Mouse (Mus musculus): ENCODE measurements at regions not wholly inside any gene's neighbourhood (a gene's known extent, or its start where the extent isn't known, plus 50 kb on each side); places are given as distances from the start of the nearest gene placed in this dataset.

GRCm38 (mm10) chr13:71506777-71507176 lies 456.7 kb downstream of the Irx1 start:
- in situ Hi-C loops (cut with MboI, MseI) = no loop called here

- in situ Hi-C loops (cut with MboI, MseI) = no loop called here
Observed at GRCm38 (mm10) chr13:71489773-71490172, 473.8 kb downstream of the Irx1 start.

- in situ Hi-C loops (cut with MboI, MseI) = no loop called here
Observed at GRCm38 (mm10) chr13:71481205-71481604, 482.3 kb downstream of the Irx1 start.

- in situ Hi-C loops (cut with MboI, MseI) = no loop called here
Observed at GRCm38 (mm10) chr13:71461552-71461951, 502.0 kb downstream of the Irx1 start.

- in situ Hi-C loops (cut with MboI, MseI) = no loop called here
Observed at GRCm38 (mm10) chr13:71460607-71461006, 502.9 kb downstream of the Irx1 start.

- in situ Hi-C loops (cut with MboI, MseI) = no loop called here
Observed at GRCm38 (mm10) chr13:71460097-71460496, 503.4 kb downstream of the Irx1 start.

- in situ Hi-C loops (cut with MboI, MseI) = loop anchor here (5.0 kb wide), 1 partner anchor 432 kb away; no protein-coding TSS in a partner anchor
Observed at GRCm38 (mm10) chr13:71459022-71459536, 504.4 kb downstream of the Irx1 start.

GRCm38 (mm10) chr13:71458061-71458935 lies 505.2 kb downstream of the Irx1 start:
- in situ Hi-C loops (cut with MboI, MseI) = loop anchor here (5.0 kb wide), 1 partner anchor 431 kb away; no protein-coding TSS in a partner anchor

- in situ Hi-C loops (cut with MboI, MseI) = loop anchor here (5.0 kb wide), 1 partner anchor 430 kb away; no protein-coding TSS in a partner anchor
Observed at GRCm38 (mm10) chr13:71457550-71457949, 506.0 kb downstream of the Irx1 start.

GRCm38 (mm10) chr13:71452258-71452657 lies 511.3 kb downstream of the Irx1 start:
- in situ Hi-C loops (cut with MboI, MseI) = no loop called here

- in situ Hi-C loops (cut with MboI, MseI) = no loop called here
Observed at GRCm38 (mm10) chr13:71437601-71438099, 525.9 kb downstream of the Irx1 start.

GRCm38 (mm10) chr13:71403654-71404560 lies 559.6 kb downstream of the Irx1 start:
- in situ Hi-C loops (cut with MboI, MseI) = loop anchor here (10.0 kb wide), 1 partner anchor 1601 kb away; no protein-coding TSS in a partner anchor

- in situ Hi-C loops (cut with MboI, MseI) = no loop called here
Observed at GRCm38 (mm10) chr13:71393716-71394309, 552.2 kb upstream of the Adamts16 start.

- in situ Hi-C loops (cut with MboI, MseI) = no loop called here
Observed at GRCm38 (mm10) chr13:71378641-71379040, 537.0 kb upstream of the Adamts16 start.

- in situ Hi-C loops (cut with MboI, MseI) = no loop called here
Observed at GRCm38 (mm10) chr13:71375909-71376606, 534.4 kb upstream of the Adamts16 start.

GRCm38 (mm10) chr13:71372701-71373685 lies 531.4 kb upstream of the Adamts16 start:
- in situ Hi-C loops (cut with MboI, MseI) = no loop called here

GRCm38 (mm10) chr13:71369832-71370231 lies 528.2 kb upstream of the Adamts16 start:
- in situ Hi-C loops (cut with MboI, MseI) = no loop called here

- in situ Hi-C loops (cut with MboI, MseI) = no loop called here
Observed at GRCm38 (mm10) chr13:71365261-71365660, 523.6 kb upstream of the Adamts16 start.

- in situ Hi-C loops (cut with MboI, MseI) = no loop called here
Observed at GRCm38 (mm10) chr13:71362311-71362710, 520.7 kb upstream of the Adamts16 start.
